Mouse (Mus musculus) kidney, embryonic 16.5 days (tissue): ENCODE data around the gene Fam207a. TPM values are rescaled to one million over a fixed set of nuclear protein-coding genes. Genes with fewer than 3 reads are reported as not detected.
A peak's percentile ranks its signal among the peaks of the same experiment; 100 is the strongest.

Experiments used
- ATAC-seq: fragments of 200-750 bp; cut with Nextera tagmentation; 2 replicates; pipeline ENCODE4 v1.8.0; 2017; ENCODE audit warnings: moderate TSS enrichment; ENCODE audit not compliant: low FRiP score, low TSS enrichment
- H3K27ac ChIP-seq: fragments of 300-500 bp; sonication (generic); 2 replicates; pipeline ENCODE4 v1.5.1; 2014; ENCODE audit warnings: low read length
- H3K27me3 ChIP-seq: fragments of 300-500 bp; sonication (generic); 2 replicates; pipeline ENCODE4 v1.6.1; 2014; ENCODE audit warnings: low read length, control low read depth, mixed read lengths; ENCODE audit not compliant: insufficient read depth
- H3K36me3 ChIP-seq: fragments of 300-500 bp; sonication (generic); 2 replicates; pipeline ENCODE4 v1.6.1; 2014; ENCODE audit warnings: low read length, control low read depth, mixed read lengths; ENCODE audit not compliant: insufficient read depth
- H3K4me1 ChIP-seq: fragments of 300-500 bp; sonication (generic); 2 replicates; pipeline ENCODE4 v1.6.1; 2014; ENCODE audit warnings: low read length, control low read depth, mixed read lengths; ENCODE audit not compliant: insufficient read depth
- H3K4me2 ChIP-seq: fragments of 300-500 bp; sonication (generic); replicated peaks from 2 replicates; pipeline ENCODE4 v1.6.1; 2014; ENCODE audit warnings: low read depth, low read length
- H3K4me3 ChIP-seq: fragments of 300-500 bp; sonication (generic); 2 replicates; pipeline ENCODE4 v1.5.1; 2014; ENCODE audit warnings: mild to moderate bottlenecking, low read length
- H3K9ac ChIP-seq: fragments of 300-500 bp; sonication (generic); replicated peaks from 2 replicates; pipeline ENCODE4 v1.6.1; 2014; ENCODE audit warnings: low read length
- H3K9me3 ChIP-seq: fragments of 300-500 bp; sonication (generic); 2 replicates; pipeline ENCODE4 v1.6.1; 2016; ENCODE audit warnings: low read length, control low read depth
- WGBS: fragments of 180-500 bp; shearing (Covaris S2); extraction: QIAGEN DNeasy Blood & Tissue Kit; methylation state at CpG from one replicate; pipeline ENCODE4 v1.1.7; 2014; 5-methylcytosine and 5-hydroxymethylcytosine counted together
- polyA plus RNA-seq: library from polyadenylated mRNA; unstranded; fragments of >200 nt; fragmentation: Nextera tagmentation; extraction: Ambion mirVana; gene quantifications from 2 replicates; pipeline ENCODE4 v1.2.1, GENCODE M21; 2015

The Fam207a gene
- polyA plus RNA-seq, 1 experiment from 2014 or later, result 36.6 TPM

DNA sequence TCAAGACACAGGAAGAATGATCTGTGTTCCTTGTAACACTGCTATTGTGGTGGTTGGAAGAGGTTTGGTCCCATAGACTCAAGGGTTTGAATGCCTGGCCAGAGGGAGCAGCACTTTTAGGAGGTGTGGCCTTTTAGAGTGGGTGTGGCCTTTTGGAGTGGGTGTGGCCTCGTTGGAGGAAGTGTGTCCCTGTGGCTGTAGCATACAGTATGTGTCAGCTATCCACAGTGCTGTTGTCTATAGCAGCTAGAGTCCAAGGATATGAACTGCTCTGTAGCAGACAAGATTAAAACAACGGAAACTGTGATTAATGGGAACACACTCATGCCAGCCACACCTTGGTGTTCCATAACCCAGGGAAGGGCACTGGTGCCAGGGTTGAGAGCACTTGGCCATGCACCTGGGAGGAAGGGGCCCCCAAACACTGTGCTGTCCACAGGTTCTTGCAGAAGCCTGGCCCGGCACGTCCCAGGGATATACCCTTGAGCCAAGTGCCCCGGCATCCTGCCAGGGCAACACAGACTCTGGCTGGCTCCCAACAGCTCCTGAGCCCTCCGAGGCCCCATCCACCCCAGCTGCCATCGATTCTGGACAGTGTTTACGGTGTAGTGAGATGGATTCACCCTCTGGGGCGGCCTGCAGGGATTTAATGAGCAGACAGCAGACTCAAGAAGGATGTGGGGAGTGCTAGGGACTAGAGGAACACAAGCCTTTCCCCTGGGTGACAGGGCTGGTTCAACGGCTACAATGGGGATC, 51.2 kb downstream of the Fam207a start:
- no peak overlapping the region for H3K4me3 ChIP-seq
- 0 out of 2 replicates have a peak, but pooled peaks cover 2% of the 10 kb centered on the region for H3K4me1 ChIP-seq
- H3K27ac ChIP-seq, result no peak overlapping the region
- H3K27me3 ChIP-seq, result no peaks in the 10 kb centered on the region
- WGBS, result 72% methylated on average over 10 of the region's 10 CpGs
- no peaks in the 10 kb centered on the region for H3K36me3 ChIP-seq
- peak; percentile 9; the same call in 1 of the 2 replicates for ATAC-seq
- no peak overlapping the region for H3K9ac ChIP-seq
- H3K9me3 ChIP-seq, result no peaks in the 10 kb centered on the region
- H3K4me2 ChIP-seq, result no peak overlapping the region

DNA sequence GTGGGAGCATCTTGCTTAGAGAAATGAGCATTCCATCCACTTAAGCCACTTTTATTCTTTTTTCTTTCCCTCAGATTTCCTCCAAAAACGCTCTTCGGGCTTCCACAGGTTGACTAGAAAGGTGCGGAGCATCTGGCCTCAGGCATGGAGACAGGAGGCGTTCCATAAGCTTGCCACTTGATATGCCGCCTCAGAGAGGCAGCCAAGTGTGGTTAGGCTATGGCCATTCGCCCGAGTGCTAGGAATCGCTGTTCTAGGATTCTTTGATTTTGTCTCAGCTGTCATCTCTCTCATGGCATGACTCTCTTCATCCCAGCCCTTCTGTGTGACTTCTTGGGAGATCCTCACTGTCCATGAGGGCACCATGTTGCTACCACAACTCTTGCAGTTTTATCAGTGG, 54.4 kb downstream of the Fam207a start:
- Histone ChIP-seq H3K27ac (no peak overlapping the region), H3K9ac (no peak overlapping the region), H3K9me3 (no peaks in the 10 kb centered on the region), H3K4me3 (no peak overlapping the region), H3K4me2 (no peak overlapping the region), H3K4me1 (0 out of 2 replicates have a peak, but pooled peaks cover 2% of the 10 kb centered on the region), H3K27me3 (no peaks in the 10 kb centered on the region), H3K36me3 (no peaks in the 10 kb centered on the region)
- ATAC-seq, result no peak
- WGBS, result 81% methylated on average over 8 of the region's 8 CpGs

DNA sequence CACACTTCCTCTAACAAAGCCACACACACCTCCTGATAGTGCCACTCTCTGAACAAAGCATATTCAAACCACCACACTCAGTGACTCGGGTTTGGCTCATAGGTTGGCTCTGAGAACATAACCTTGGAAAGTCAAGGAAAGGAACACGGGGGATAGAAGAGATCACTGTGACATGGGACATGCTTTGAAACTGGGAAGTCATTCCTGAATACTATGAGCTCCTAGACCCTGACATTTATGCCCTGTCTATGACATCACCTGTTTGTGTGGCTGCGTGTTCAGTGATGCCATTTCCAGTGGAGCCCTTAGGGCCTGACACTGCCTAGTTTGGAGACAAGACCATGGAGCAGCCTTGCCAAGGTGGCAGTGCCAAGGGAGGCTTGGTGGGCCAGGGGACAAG, 57.9 kb downstream of the Fam207a start:
- Histone ChIP-seq H3K27ac (no peak overlapping the region), H3K4me1 (no peaks in the 10 kb centered on the region), H3K36me3 (no peaks in the 10 kb centered on the region), H3K27me3 (no peaks in the 10 kb centered on the region), H3K4me3 (no peak overlapping the region), H3K9me3 (no peaks in the 10 kb centered on the region), H3K4me2 (no peak overlapping the region), H3K9ac (no peak overlapping the region)
- 76% methylated on average over 3 of the region's 3 CpGs for WGBS
- ATAC-seq, result no peak

DNA sequence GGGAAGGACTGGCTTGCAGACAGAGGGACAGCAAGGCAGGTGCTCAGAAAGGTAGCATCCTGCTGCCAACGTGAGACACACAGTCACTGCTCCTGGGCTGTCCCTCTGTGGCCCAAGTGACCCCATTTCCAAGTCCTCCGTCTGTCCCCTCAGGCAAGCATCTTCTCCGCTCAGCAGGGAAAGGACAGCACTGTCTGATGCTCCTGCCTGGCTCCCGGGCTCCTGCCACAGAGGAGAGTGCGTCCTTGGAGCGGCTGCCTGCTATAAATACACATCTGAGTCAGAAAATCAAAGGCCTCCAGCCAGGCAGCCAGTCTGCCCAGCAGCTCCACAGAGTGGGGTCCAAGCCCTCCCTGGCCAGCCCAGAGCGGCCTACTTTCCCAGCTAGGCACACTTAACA, 59.1 kb downstream of the Fam207a start:
- Histone ChIP-seq H3K4me2 (no peak overlapping the region), H3K4me1 (no peaks in the 10 kb centered on the region), H3K9ac (no peak overlapping the region), H3K4me3 (no peak overlapping the region), H3K27ac (no peak overlapping the region), H3K36me3 (no peaks in the 10 kb centered on the region), H3K9me3 (no peaks in the 10 kb centered on the region), H3K27me3 (no peaks in the 10 kb centered on the region)
- WGBS, result 63% methylated on average over 7 of the region's 7 CpGs
- ATAC-seq, result no peak

DNA sequence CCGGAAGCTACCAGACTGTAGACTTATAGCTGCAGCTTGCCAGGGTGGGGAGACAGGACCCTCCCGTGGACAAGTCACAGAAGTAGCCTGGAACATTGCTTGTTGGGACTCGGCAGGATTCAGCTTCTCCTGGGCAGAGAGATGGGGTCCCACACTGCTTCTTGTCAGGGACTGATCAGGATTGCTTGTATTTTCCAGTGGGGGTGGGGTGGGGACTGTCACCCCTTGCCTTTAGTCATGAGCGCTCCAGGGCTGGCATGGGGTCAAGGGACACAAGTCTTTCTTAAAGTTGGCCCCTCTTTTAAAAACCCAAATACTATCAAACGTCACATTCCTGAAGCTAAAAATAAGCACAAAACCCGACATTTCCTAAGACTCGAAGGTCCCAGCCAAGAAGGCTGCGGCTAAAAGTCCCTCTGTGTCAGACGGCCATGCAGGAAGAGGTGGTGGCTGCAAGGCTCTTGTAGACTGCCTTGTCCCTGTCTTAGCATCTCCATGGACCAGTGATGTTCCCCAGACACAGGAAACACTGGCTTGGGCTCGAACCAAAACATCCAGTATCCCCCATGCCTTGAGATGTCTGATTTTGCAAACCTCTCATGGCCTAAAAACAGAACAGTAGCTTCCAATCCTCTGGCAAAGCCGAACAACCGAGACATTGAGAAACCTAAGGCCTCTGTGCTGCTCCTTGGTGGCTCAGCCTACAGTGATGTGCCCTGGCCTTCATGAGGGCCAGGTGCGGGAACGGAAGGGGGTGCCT, 60.2 kb downstream of the Fam207a start:
- Histone ChIP-seq H3K4me3 (no peak overlapping the region), H3K27ac (no peak overlapping the region), H3K4me1 (no peaks in the 10 kb centered on the region), H3K9me3 (no peaks in the 10 kb centered on the region), H3K9ac (no peak overlapping the region), H3K27me3 (no peaks in the 10 kb centered on the region), H3K4me2 (no peak overlapping the region), H3K36me3 (no peaks in the 10 kb centered on the region)
- WGBS, result 73% methylated on average over 14 of the region's 14 CpGs
- ATAC-seq, result no peak

DNA sequence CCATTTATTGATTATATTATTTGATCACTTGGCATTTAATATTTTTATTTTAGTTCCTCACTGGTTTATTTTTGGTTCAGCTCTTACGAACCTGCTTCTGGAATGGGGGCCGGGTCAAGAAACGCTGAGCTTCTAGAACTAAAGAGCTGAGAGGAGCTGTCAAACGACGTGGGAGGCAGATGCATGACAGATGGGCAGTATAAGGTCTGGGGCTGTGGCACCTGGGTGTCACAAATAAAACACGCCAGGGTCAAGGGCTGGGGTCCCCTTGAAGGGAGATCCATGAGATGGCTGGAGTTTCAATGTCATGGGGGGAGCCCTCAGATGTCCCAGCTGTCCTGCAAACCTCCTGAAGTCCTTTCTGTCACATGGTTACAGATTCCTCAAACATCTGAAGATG, 60.8 kb downstream of the Fam207a start:
- H3K27ac ChIP-seq, result no peak overlapping the region
- no peak overlapping the region for H3K9ac ChIP-seq
- ATAC-seq, result no peak

DNA sequence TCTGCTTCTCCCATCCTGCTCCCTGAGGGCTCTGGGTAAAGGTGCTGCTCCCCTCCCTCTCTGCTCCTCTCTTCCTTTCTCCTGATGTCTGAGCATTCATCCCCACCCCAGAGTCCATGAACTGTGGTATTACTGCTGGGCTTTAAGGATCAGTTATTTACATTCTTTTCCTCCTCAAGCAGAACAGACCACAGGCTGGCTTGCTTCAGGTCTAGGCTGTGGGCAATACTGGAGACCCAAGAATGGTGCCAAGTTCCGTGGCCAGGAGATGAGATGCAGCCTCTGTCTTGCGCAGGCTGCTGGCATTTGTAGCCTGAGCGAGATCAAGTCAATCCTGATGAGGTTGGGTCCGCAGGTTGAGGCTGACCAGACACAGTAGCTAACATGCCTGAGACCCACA, 63.8 kb downstream of the Fam207a start:
- H3K27ac ChIP-seq, result no peak overlapping the region
- 87% methylated on average over 4 of the region's 4 CpGs for WGBS
- no peak overlapping the region for H3K9ac ChIP-seq
- no peaks in the 10 kb centered on the region for H3K9me3 ChIP-seq
- no peaks in the 10 kb centered on the region for H3K36me3 ChIP-seq
- no peak for ATAC-seq
- H3K4me1 ChIP-seq, result peaks cover 20% of the 10 kb centered on the region
- H3K4me3 ChIP-seq, result no peak overlapping the region
- H3K27me3 ChIP-seq, result no peaks in the 10 kb centered on the region
- H3K4me2 ChIP-seq, result no peak overlapping the region

More for the DNA sequence above, 60.8 kb downstream of the Fam207a start:
- Histone ChIP-seq H3K27me3 (no peaks in the 10 kb centered on the region), H3K4me2 (no peak overlapping the region), H3K4me1 (peaks cover 3% of the 10 kb centered on the region; the same call in 1 of the 2 replicates), H3K4me3 (no peak overlapping the region), H3K36me3 (no peaks in the 10 kb centered on the region), H3K9me3 (no peaks in the 10 kb centered on the region)
- 29% methylated on average over 6 of the region's 6 CpGs for WGBS

DNA sequence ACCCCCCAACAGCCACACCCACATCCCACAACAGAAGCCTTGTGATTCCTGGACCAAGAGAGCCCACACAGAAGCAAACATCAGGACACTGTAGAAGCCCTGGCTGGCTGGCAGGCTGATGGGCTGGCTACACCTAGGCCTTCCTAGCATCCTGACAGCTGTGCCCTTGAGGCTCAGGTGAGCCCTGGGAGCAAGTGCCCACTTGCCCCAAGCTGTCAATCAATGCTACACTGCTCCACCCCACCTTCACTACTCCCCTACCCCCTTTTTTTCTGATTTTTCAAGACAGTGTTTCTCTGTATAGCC, 65.5 kb downstream of the Fam207a start:
- H3K27me3 ChIP-seq, result no peaks in the 10 kb centered on the region
- H3K27ac ChIP-seq, result no peak overlapping the region
- no peak overlapping the region for H3K4me3 ChIP-seq

DNA sequence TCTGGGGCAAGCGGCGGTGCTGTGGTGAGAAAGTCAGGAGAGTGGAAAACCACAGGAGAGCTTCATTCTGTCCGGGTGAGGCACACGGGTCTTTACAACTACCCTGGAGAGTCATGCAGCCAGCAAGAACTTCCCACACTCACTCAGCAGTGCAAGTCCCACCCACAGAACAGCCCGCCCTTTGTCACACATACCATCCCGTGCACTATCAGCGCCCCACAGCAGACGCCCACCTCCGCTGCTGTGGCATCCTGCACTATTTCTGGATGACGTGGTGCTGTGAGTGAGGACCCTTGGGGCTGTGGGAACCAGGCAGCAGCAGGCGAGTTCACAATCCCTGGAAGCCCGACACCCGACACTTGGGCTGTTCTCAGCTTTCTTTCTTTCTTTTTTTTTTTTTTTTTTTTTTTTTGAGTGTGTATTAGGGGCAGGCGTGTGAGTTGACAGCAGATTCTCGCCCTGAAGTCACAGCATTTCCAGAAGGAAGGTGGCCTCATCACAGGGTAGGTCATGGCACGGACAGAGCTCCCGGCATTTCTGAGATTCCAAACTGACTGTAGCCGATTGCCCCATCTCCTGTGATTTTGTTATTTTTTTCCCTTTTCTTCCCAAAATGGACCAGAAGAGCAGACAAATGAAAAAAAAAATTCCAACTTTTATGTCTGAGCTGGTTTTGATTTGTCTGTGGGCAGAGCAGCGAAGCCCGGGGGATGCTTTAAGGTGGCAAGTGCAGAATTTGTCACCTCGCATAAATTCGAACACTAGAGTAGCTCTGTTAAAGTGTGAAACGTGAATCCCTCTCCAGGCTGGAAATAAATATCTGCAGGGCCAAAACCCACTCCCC, 66.0 kb downstream of the Fam207a start:
- H3K4me3 ChIP-seq, result peak overlapping the region; percentile 24
- H3K36me3 ChIP-seq, result no peaks in the 10 kb centered on the region
- H3K4me1 ChIP-seq, result peaks cover 20% of the 10 kb centered on the region
- H3K9ac ChIP-seq, result 0 out of 2 replicates have a peak overlapping the region, but pooled peaks have one; percentile 13
- H3K9me3 ChIP-seq, result peaks cover 7% of the 10 kb centered on the region; the same call in 1 of the 2 replicates
- no peak overlapping the region for H3K27ac ChIP-seq
- no peaks in the 10 kb centered on the region for H3K27me3 ChIP-seq
- ATAC-seq, result peak; percentile 52; the same call in 1 of the 2 replicates
- H3K4me2 ChIP-seq, result peak overlapping the region; percentile 47
- WGBS, result 10% methylated on average over 23 of the region's 23 CpGs

More for the DNA sequence above, 65.5 kb downstream of the Fam207a start:
- Histone ChIP-seq H3K9me3 (peaks cover 3% of the 10 kb centered on the region; the same call in 1 of the 2 replicates), H3K4me1 (peaks cover 20% of the 10 kb centered on the region), H3K9ac (no peak overlapping the region), H3K36me3 (no peaks in the 10 kb centered on the region), H3K4me2 (no peak overlapping the region)
- no peak for ATAC-seq
